Mouse (Mus musculus): ENCODE data around the gene Tinagl1.

DNA sequence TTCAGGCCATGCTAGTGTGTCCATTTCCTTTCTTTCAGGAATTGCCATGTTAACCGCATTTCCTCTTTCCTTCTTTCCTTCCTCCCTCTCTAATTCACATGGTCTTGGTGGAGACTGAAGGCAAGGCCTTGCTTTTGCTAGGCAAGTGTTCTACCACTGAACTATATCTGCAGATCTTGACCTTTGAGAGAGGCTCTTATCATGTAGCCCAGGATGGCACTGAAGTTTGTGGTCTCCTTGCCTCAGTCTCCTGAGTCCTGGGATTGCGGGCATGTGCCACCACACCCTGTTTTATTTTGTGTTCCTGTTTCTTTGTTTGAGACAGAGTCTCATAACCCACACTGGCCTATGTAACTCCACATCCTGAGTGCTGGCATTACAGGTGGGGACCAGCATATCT lies 36.9 kb upstream of the Tinagl1 start:
- TF ChIP-seq GATA1 (IDR thresholded peaks at IDR 0.05; ENCODE audit: borderline replicate concordance, low read length) (no peak), FLI1 (IDR thresholded peaks at IDR 0.05; ENCODE audit: low read length) (no peak)

Measured in megakaryocyte, embryonic 14.5 days (primary cell).